Mouse (Mus musculus): Measurements from ENCODE around the gene Fbxl20. TPM values are rescaled to one million over a fixed set of nuclear protein-coding genes. Genes with fewer than 3 reads are reported as not detected.

Fbxl20 gene
- polyA plus RNA-seq, 1 experiment from 2014 or later: 18.6 TPM

GRCm38 (mm10) chr11:98057466-98057865 lies 92.7 kb downstream of the Fbxl20 start:
- no peak overlapping the region for H3K4me3 ChIP-seq (replicated peaks; ENCODE audit: low read length)
- peaks cover 11% of the 10 kb centered on the region for H3K27me3 ChIP-seq (ENCODE audit: control insufficient read depth, insufficient read depth, low read length)
- no peaks in the 10 kb centered on the region for H3K36me3 ChIP-seq (replicated peaks; ENCODE audit: control insufficient read depth, insufficient read depth)
- H3K9ac ChIP-seq: no peak overlapping the region
- H3K27ac ChIP-seq: no peak overlapping the region
- ATAC-seq (ENCODE audit: low FRiP score): no peak
- WGBS: 27% methylated on average over 9 of the region's 9 CpGs
- H3K9me3 ChIP-seq (ENCODE audit: control insufficient read depth, low read length): no peaks in the 10 kb centered on the region
- no peak overlapping the region for H3K4me2 ChIP-seq (replicated peaks)
- peaks cover 6% of the 10 kb centered on the region; the same call in 1 of the 2 replicates for H3K4me1 ChIP-seq (replicated peaks; ENCODE audit: control insufficient read depth, insufficient read depth, low read length)
- DNase-seq (ENCODE audit: low spot score): no peak

GRCm38 (mm10) chr11:98052989-98053834 lies 97.0 kb downstream of the Fbxl20 start, which contains the start of gene Stac2:
Gene Stac2 (minus strand): TSS chr11:98053462.
- Histone ChIP-seq H3K27me3 (ENCODE audit: control insufficient read depth, insufficient read depth, low read length) (peaks cover 35% of the 10 kb centered on the region), H3K27ac (peak within 1 kb of the TSS; percentile 51; the same call in 1 of the 2 replicates), H3K9me3 (ENCODE audit: control insufficient read depth, low read length) (no peaks in the 10 kb centered on the region), H3K4me2 (replicated peaks) (peak within 1 kb of the TSS; percentile 62), H3K36me3 (replicated peaks; ENCODE audit: control insufficient read depth, insufficient read depth) (no peaks in the 10 kb centered on the region), H3K9ac (peak within 1 kb of the TSS; percentile 63), H3K4me3 (replicated peaks; ENCODE audit: low read length) (peak within 1 kb of the TSS; percentile 49), H3K4me1 (replicated peaks; ENCODE audit: control insufficient read depth, insufficient read depth, low read length) (peaks cover 3% of the 10 kb centered on the region; the same call in 1 of the 2 replicates)
- ATAC-seq (ENCODE audit: low FRiP score) (peak; percentile 87), DNase-seq (ENCODE audit: low spot score) (peak; percentile 74)
- WGBS: 1% methylated on average over 39 of the region's 48 CpGs

- H3K4me2 ChIP-seq (replicated peaks): peak overlapping the region; percentile 62
- H3K4me1 ChIP-seq (replicated peaks; ENCODE audit: control insufficient read depth, insufficient read depth, low read length): peaks cover 3% of the 10 kb centered on the region; the same call in 1 of the 2 replicates
- peak overlapping the region; percentile 63 for H3K9ac ChIP-seq
- peak overlapping the region; percentile 51; the same call in 1 of the 2 replicates for H3K27ac ChIP-seq
- peaks cover 35% of the 10 kb centered on the region for H3K27me3 ChIP-seq (ENCODE audit: control insufficient read depth, insufficient read depth, low read length)
- no peaks in the 10 kb centered on the region for H3K36me3 ChIP-seq (replicated peaks; ENCODE audit: control insufficient read depth, insufficient read depth)
- under 1% methylated on average over 81 of the region's 83 CpGs for WGBS
- DNase-seq (ENCODE audit: low spot score): peak; percentile 54
- ATAC-seq (ENCODE audit: low FRiP score): peak; percentile 43; the same call in 1 of the 2 replicates
- H3K4me3 ChIP-seq (replicated peaks; ENCODE audit: low read length): peak overlapping the region; percentile 49
- no peaks in the 10 kb centered on the region for H3K9me3 ChIP-seq (ENCODE audit: control insufficient read depth, low read length)
Measured at GRCm38 (mm10) chr11:98052129-98052988, 97.8 kb downstream of the Fbxl20 start.

GRCm38 (mm10) chr11:98051611-98052128 lies 98.5 kb downstream of the Fbxl20 start:
- 8% methylated on average over 12 of the region's 12 CpGs for WGBS
- ATAC-seq (ENCODE audit: low FRiP score): no peak

GRCm38 (mm10) chr11:98050940-98051339 lies 99.3 kb downstream of the Fbxl20 start:
- H3K9me3 ChIP-seq (ENCODE audit: control insufficient read depth, low read length): no peaks in the 10 kb centered on the region
- H3K9ac ChIP-seq: no peak overlapping the region
- WGBS: 40% methylated on average over 2 of the region's 2 CpGs
- H3K36me3 ChIP-seq (replicated peaks; ENCODE audit: control insufficient read depth, insufficient read depth): no peaks in the 10 kb centered on the region
- H3K27ac ChIP-seq: no peak overlapping the region
- peaks cover 32% of the 10 kb centered on the region for H3K27me3 ChIP-seq (ENCODE audit: control insufficient read depth, insufficient read depth, low read length)
- H3K4me2 ChIP-seq (replicated peaks): no peak overlapping the region
- ATAC-seq (ENCODE audit: low FRiP score): no peak
- DNase-seq (ENCODE audit: low spot score): no peak
- peaks cover 3% of the 10 kb centered on the region; the same call in 1 of the 2 replicates for H3K4me1 ChIP-seq (replicated peaks; ENCODE audit: control insufficient read depth, insufficient read depth, low read length)
- H3K4me3 ChIP-seq (replicated peaks; ENCODE audit: low read length): no peak overlapping the region

More at GRCm38 (mm10) chr11:98051611-98052128, 98.5 kb downstream of the Fbxl20 start:
- Histone ChIP-seq H3K36me3 (replicated peaks; ENCODE audit: control insufficient read depth, insufficient read depth) (no peaks in the 10 kb centered on the region), H3K27ac (no peak overlapping the region), H3K9me3 (ENCODE audit: control insufficient read depth, low read length) (no peaks in the 10 kb centered on the region), H3K4me2 (replicated peaks) (peak overlapping the region; percentile 62), H3K9ac (no peak overlapping the region; the same call in 1 of the 2 replicates), H3K27me3 (ENCODE audit: control insufficient read depth, insufficient read depth, low read length) (peaks cover 32% of the 10 kb centered on the region), H3K4me1 (replicated peaks; ENCODE audit: control insufficient read depth, insufficient read depth, low read length) (peaks cover 3% of the 10 kb centered on the region; the same call in 1 of the 2 replicates), H3K4me3 (replicated peaks; ENCODE audit: low read length) (peak overlapping the region; percentile 49)
- no peak for DNase-seq (ENCODE audit: low spot score)

GRCm38 (mm10) chr11:98050520-98050815 lies 99.7 kb downstream of the Fbxl20 start:
- no peaks in the 10 kb centered on the region for H3K9me3 ChIP-seq (ENCODE audit: control insufficient read depth, low read length)
- H3K27me3 ChIP-seq (ENCODE audit: control insufficient read depth, insufficient read depth, low read length): peaks cover 32% of the 10 kb centered on the region
- no peak overlapping the region for H3K4me2 ChIP-seq (replicated peaks)
- no peak for DNase-seq (ENCODE audit: low spot score)
- ATAC-seq (ENCODE audit: low FRiP score): no peak
- H3K9ac ChIP-seq: no peak overlapping the region
- WGBS: 19% methylated on average over 2 of the region's 2 CpGs
- no peak overlapping the region for H3K27ac ChIP-seq
- peaks cover 3% of the 10 kb centered on the region; the same call in 1 of the 2 replicates for H3K4me1 ChIP-seq (replicated peaks; ENCODE audit: control insufficient read depth, insufficient read depth, low read length)
- no peaks in the 10 kb centered on the region for H3K36me3 ChIP-seq (replicated peaks; ENCODE audit: control insufficient read depth, insufficient read depth)
- H3K4me3 ChIP-seq (replicated peaks; ENCODE audit: low read length): no peak overlapping the region

- no peak overlapping the region for H3K4me3 ChIP-seq (replicated peaks; ENCODE audit: low read length)
- 73% methylated on average over 14 of the region's 14 CpGs for WGBS
- no peaks in the 10 kb centered on the region for H3K36me3 ChIP-seq (replicated peaks; ENCODE audit: control insufficient read depth, insufficient read depth)
- no peak overlapping the region for H3K9ac ChIP-seq
- H3K4me1 ChIP-seq (replicated peaks; ENCODE audit: control insufficient read depth, insufficient read depth, low read length): peaks cover 3% of the 10 kb centered on the region; the same call in 1 of the 2 replicates
- ATAC-seq (ENCODE audit: low FRiP score) (no peak), DNase-seq (ENCODE audit: low spot score) (no peak)
- H3K4me2 ChIP-seq (replicated peaks): no peak overlapping the region
- H3K27ac ChIP-seq: no peak overlapping the region
- no peaks in the 10 kb centered on the region for H3K9me3 ChIP-seq (ENCODE audit: control insufficient read depth, low read length)
- peaks cover 32% of the 10 kb centered on the region for H3K27me3 ChIP-seq (ENCODE audit: control insufficient read depth, insufficient read depth, low read length)
Measured at GRCm38 (mm10) chr11:98049672-98050519, 100.3 kb downstream of the Fbxl20 start.

- H3K4me1 ChIP-seq (replicated peaks; ENCODE audit: control insufficient read depth, insufficient read depth, low read length): no peaks in the 10 kb centered on the region; the same call in 1 of the 2 replicates
- no peak for DNase-seq (ENCODE audit: low spot score)
- no peaks in the 10 kb centered on the region for H3K36me3 ChIP-seq (replicated peaks; ENCODE audit: control insufficient read depth, insufficient read depth)
- H3K4me2 ChIP-seq (replicated peaks): no peak overlapping the region
- no peak overlapping the region for H3K9ac ChIP-seq
- 0 out of 2 replicates have a peak, but pooled peaks have one; percentile 18 for ATAC-seq (ENCODE audit: low FRiP score)
- peaks cover 30% of the 10 kb centered on the region for H3K27me3 ChIP-seq (ENCODE audit: control insufficient read depth, insufficient read depth, low read length)
- H3K9me3 ChIP-seq (ENCODE audit: control insufficient read depth, low read length): no peaks in the 10 kb centered on the region
- WGBS: 74% methylated on average over 4 of the region's 4 CpGs
- H3K4me3 ChIP-seq (replicated peaks; ENCODE audit: low read length): no peak overlapping the region
- no peak overlapping the region for H3K27ac ChIP-seq
Measured at GRCm38 (mm10) chr11:98047745-98048144, 102.5 kb downstream of the Fbxl20 start.

All from hindbrain, embryonic 14.5 days (tissue).